Mouse (Mus musculus) liver, postnatal 0 days (tissue): ENCODE data around the gene Dnaic1.

Experiments
- CTCF ChIP-seq: sonication (generic); IDR thresholded peaks from 2 replicates; pipeline ENCODE4 v1.5.1; 2016; ENCODE audit warnings: antibody characterized with exemption, low read depth
- EP300 ChIP-seq: IDR thresholded peaks from 2 replicates; pipeline ENCODE4 v1.6.1; 2016; ENCODE audit warnings: antibody characterized with exemption, low read depth, mild to moderate bottlenecking

- no peak for TF ChIP-seq EP300
- no peak for TF ChIP-seq CTCF
Observed at GRCm38 (mm10) chr4:41524829-41525228, 44.7 kb upstream of the Dnaic1 start.
